Mouse (Mus musculus) urinary bladder, postnatal 14 days (tissue): ENCODE measurements around the gene 1110051M20Rik.

Source experiments
- DNase-seq: peaks from one replicate; pipeline ENCODE4 v3.0.0; 2021; ENCODE audit warnings: low spot score

The 1110051M20Rik gene

GRCm38 (mm10) chr2:91444286-91444892 is at the start of gene 1110051M20Rik:
Gene 1110051M20Rik (minus strand): TSS chr2:91444704.
- peak; percentile 90 for DNase-seq

GRCm38 (mm10) chr2:91493981-91494380 is 49.5 kb upstream of the 1110051M20Rik start:
- no peak for DNase-seq

- DNase-seq: no peak
Measured at GRCm38 (mm10) chr2:91492071-91492635, 47.6 kb upstream of the 1110051M20Rik start.

GRCm38 (mm10) chr2:91487295-91487694 is 42.8 kb upstream of the 1110051M20Rik start:
- peak; percentile 45 for DNase-seq

GRCm38 (mm10) chr2:91485256-91485655 is 40.8 kb upstream of the 1110051M20Rik start:
- DNase-seq: no peak

GRCm38 (mm10) chr2:91484698-91485097 is 40.2 kb upstream of the 1110051M20Rik start:
- no peak for DNase-seq

GRCm38 (mm10) chr2:91480805-91481514 is 36.5 kb upstream of the 1110051M20Rik start:
- peak; percentile 62 for DNase-seq

GRCm38 (mm10) chr2:91480399-91480801 is 35.9 kb upstream of the 1110051M20Rik start:
- DNase-seq: no peak

- DNase-seq: no peak
Measured at GRCm38 (mm10) chr2:91476841-91477240, 32.3 kb upstream of the 1110051M20Rik start.

GRCm38 (mm10) chr2:91476251-91476661 is 31.8 kb upstream of the 1110051M20Rik start:
- no peak for DNase-seq

- no peak for DNase-seq
Measured at GRCm38 (mm10) chr2:91475791-91476190, 31.3 kb upstream of the 1110051M20Rik start.

- peak; percentile 84 for DNase-seq
Measured at GRCm38 (mm10) chr2:91474358-91474757, 29.9 kb upstream of the 1110051M20Rik start.

GRCm38 (mm10) chr2:91470055-91470647 is 25.6 kb upstream of the 1110051M20Rik start:
- DNase-seq: no peak

GRCm38 (mm10) chr2:91467613-91468012 is 23.1 kb upstream of the 1110051M20Rik start:
- no peak for DNase-seq

- DNase-seq: no peak
Measured at GRCm38 (mm10) chr2:91465934-91466333, 21.4 kb upstream of the 1110051M20Rik start.

GRCm38 (mm10) chr2:91462681-91463080 is 18.2 kb upstream of the 1110051M20Rik start:
- DNase-seq: no peak

GRCm38 (mm10) chr2:91462196-91462595 is 17.7 kb upstream of the 1110051M20Rik start:
- no peak for DNase-seq

- DNase-seq: no peak
Measured at GRCm38 (mm10) chr2:91461341-91461740, 16.8 kb upstream of the 1110051M20Rik start.

- DNase-seq: no peak
Measured at GRCm38 (mm10) chr2:91460771-91461170, 16.3 kb upstream of the 1110051M20Rik start.

- DNase-seq: no peak
Measured at GRCm38 (mm10) chr2:91460076-91460475, 15.6 kb upstream of the 1110051M20Rik start.

GRCm38 (mm10) chr2:91458673-91459391 is 14.3 kb upstream of the 1110051M20Rik start:
- peak; percentile 53 for DNase-seq

- DNase-seq: peak; percentile 56
Measured at GRCm38 (mm10) chr2:91458252-91458672, 13.8 kb upstream of the 1110051M20Rik start.
